Mouse (Mus musculus) lung, embryonic 14.5 days (tissue): ENCODE measurements around the gene Olfr541. TPM values are rescaled to one million over a fixed set of nuclear protein-coding genes. Genes with fewer than 3 reads are reported as not detected.
"Not testable (repeated sequence)": the region's sequence is repeated elsewhere in the genome, so short reads cannot be mapped to it uniquely, and the experiment has no call there.

Experiments used
- ATAC-seq: fragments of 200-750 bp; cut with Nextera tagmentation; 2 replicates; pipeline ENCODE4 v1.8.0; 2017; ENCODE audit warnings: mild to moderate bottlenecking, moderate TSS enrichment, moderate library complexity; ENCODE audit not compliant: insufficient read depth
- DNase-seq: peaks from one replicate; pipeline ENCODE4 v3.0.0-alpha.2; 2015
- H3K27ac ChIP-seq: fragments of 300-500 bp; sonication (generic); 2 replicates; pipeline ENCODE4 v1.5.1; 2014; ENCODE audit warnings: low read depth, mild to moderate bottlenecking, moderate library complexity
- H3K27me3 ChIP-seq: fragments of 300-500 bp; sonication (generic); 2 replicates; pipeline ENCODE4 v1.6.1; 2014; ENCODE audit warnings: low read length, control low read depth; ENCODE audit not compliant: insufficient read depth
- H3K36me3 ChIP-seq: fragments of 300-500 bp; sonication (generic); 2 replicates; pipeline ENCODE4 v1.6.1; 2014; ENCODE audit warnings: control low read depth; ENCODE audit not compliant: insufficient read depth
- H3K4me1 ChIP-seq: fragments of 300-500 bp; sonication (generic); 2 replicates; pipeline ENCODE4 v1.6.1; 2014; ENCODE audit warnings: antibody characterized with exemption, control low read depth; ENCODE audit not compliant: insufficient read depth
- H3K4me2 ChIP-seq: fragments of 300-500 bp; sonication (generic); 2 replicates; pipeline ENCODE4 v1.6.1; 2014; ENCODE audit warnings: mild to moderate bottlenecking
- H3K4me3 ChIP-seq: fragments of 300-500 bp; sonication (generic); 2 replicates; pipeline ENCODE4 v1.5.1; 2014; ENCODE audit warnings: low read depth, low read length
- H3K9ac ChIP-seq: fragments of 300-500 bp; sonication (generic); 2 replicates; pipeline ENCODE4 v1.6.1; 2014
- H3K9me3 ChIP-seq: fragments of 300-500 bp; sonication (generic); 2 replicates; pipeline ENCODE4 v1.6.1; 2016; ENCODE audit warnings: low read depth, low read length, control low read depth
- CTCF ChIP-seq: IDR thresholded peaks from 2 replicates; pipeline ENCODE4 v1.5.1; 2016; ENCODE audit warnings: antibody characterized with exemption, low read depth
- WGBS: fragments of 180-500 bp; shearing (Covaris S2); extraction: QIAGEN DNeasy Blood & Tissue Kit; methylation state at CpG from one replicate; pipeline ENCODE4 v1.1.7; 2014; 5-methylcytosine and 5-hydroxymethylcytosine counted together
- polyA plus RNA-seq: library from polyadenylated mRNA; unstranded; fragments of >200 nt; fragmentation: Nextera tagmentation; extraction: Ambion mirVana; gene quantifications from 2 replicates; pipeline ENCODE4 v1.2.1, GENCODE M21; 2014

Gene Olfr541
- polyA plus RNA-seq, result not detected in 2 replicates

- Histone ChIP-seq H3K9me3 (no peaks in the 10 kb centered on the region), H3K36me3 (no peaks in the 10 kb centered on the region), H3K9ac (no peak within 1 kb of the TSS), H3K27ac (no peak within 1 kb of the TSS), H3K4me2 (no peak within 1 kb of the TSS), H3K4me3 (no peak within 1 kb of the TSS), H3K27me3 (no peaks in the 10 kb centered on the region), H3K4me1 (no peaks in the 10 kb centered on the region)
- ATAC-seq (no peak), DNase-seq (no peak)
- TF ChIP-seq CTCF, result no peak
Observed at GRCm38 (mm10) chr7:140696967-140697366, at the start of gene Olfr541. Olfr541 (plus strand) TSS chr7:140697267.

DNA sequence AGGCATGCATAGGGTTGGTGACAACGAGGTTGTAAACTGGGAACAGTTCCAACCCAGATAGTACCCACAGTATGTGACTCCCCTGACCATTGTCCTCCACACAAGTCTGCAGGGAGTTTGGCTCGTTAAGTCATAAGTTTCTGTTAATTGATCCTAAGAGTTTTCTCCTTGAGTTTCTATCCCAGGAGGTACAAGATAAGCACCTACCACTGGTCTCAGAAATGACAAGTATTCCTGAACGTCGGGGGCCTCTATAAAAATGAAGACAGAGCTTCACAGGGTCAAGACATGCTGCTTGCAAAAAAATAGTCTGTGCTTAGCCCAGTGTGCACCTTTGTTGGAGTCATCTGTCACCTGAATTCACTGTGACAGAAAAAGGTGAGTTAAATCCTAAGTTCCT, 37.4 kb upstream of the Olfr541 start, which contains the start of gene Olfr539:
Gene Olfr539 (plus strand): TSS at position 301 of the 400 bp plus-strand sequence.
- no peak within 1 kb of the TSS for H3K4me2 ChIP-seq
- no peaks in the 10 kb centered on the region for H3K4me1 ChIP-seq
- H3K9me3 ChIP-seq, result no peaks in the 10 kb centered on the region
- no peak for ATAC-seq
- 69% methylated on average over 4 of the region's 4 CpGs for WGBS
- H3K27me3 ChIP-seq, result no peaks in the 10 kb centered on the region
- no peak within 1 kb of the TSS for H3K4me3 ChIP-seq
- TF ChIP-seq CTCF, result no peak
- no peaks in the 10 kb centered on the region for H3K36me3 ChIP-seq
- H3K9ac ChIP-seq, result no peak within 1 kb of the TSS
- no peak within 1 kb of the TSS for H3K27ac ChIP-seq
- DNase-seq, result no peak

DNA sequence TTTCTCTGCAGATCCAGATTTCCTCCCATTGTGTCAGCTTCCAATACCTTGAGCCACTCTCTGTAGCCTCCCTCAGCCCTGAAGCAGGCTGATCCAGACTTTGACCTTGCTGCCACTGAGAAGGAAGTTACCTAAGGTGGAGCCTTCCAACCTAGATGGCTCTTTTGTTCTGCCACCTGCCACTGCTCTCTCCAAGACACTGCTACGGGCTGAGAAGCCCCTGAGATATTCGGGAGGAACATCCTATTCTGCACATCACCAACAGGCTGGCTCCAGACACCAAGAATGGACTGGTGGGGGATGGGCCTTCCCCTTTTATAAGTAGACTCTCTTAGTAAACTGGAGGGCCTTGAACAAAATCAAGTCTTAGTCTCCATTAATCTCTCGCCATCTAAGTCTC, 26.4 kb upstream of the Olfr541 start:
- H3K9me3 ChIP-seq, H3K27ac ChIP-seq, DNase-seq, H3K4me1 ChIP-seq, H3K27me3 ChIP-seq, H3K9ac ChIP-seq, H3K4me2 ChIP-seq, ATAC-seq, H3K36me3 ChIP-seq, H3K4me3 ChIP-seq: not testable (repeated sequence)
- WGBS, result 74% methylated on average over 3 of the region's 3 CpGs

GRCm38 (mm10) chr7:140675863-140676262, 21.2 kb upstream of the Olfr541 start:
- DNase-seq (peak; percentile 9), ATAC-seq (no peak)
- Histone ChIP-seq H3K9me3 (no peaks in the 10 kb centered on the region; the same call in 1 of the 2 replicates), H3K4me3 (no peak overlapping the region), H3K27me3 (no peaks in the 10 kb centered on the region), H3K27ac (no peak overlapping the region), H3K9ac (no peak overlapping the region), H3K36me3 (no peaks in the 10 kb centered on the region), H3K4me1 (no peaks in the 10 kb centered on the region), H3K4me2 (no peak overlapping the region)
- WGBS, result 0% methylated on average over 4 of the region's 6 CpGs
- no peak for TF ChIP-seq CTCF

- H3K27ac ChIP-seq, H3K9me3 ChIP-seq, ATAC-seq, DNase-seq, H3K9ac ChIP-seq, H3K36me3 ChIP-seq, H3K4me3 ChIP-seq, H3K4me1 ChIP-seq, H3K27me3 ChIP-seq, H3K4me2 ChIP-seq: not testable (repeated sequence)
- WGBS, result 69% methylated on average over 4 of the region's 4 CpGs
Observed at GRCm38 (mm10) chr7:140679591-140679990, 17.5 kb upstream of the Olfr541 start.

GRCm38 (mm10) chr7:140681651-140682050, 15.4 kb upstream of the Olfr541 start, which contains the start of gene Olfr45:
Olfr45 (plus strand) TSS chr7:140681951.
- no peak for DNase-seq
- Histone ChIP-seq H3K27ac (no peak within 1 kb of the TSS), H3K36me3 (no peaks in the 10 kb centered on the region), H3K4me2 (no peak within 1 kb of the TSS), H3K9ac (no peak within 1 kb of the TSS), H3K4me1 (no peaks in the 10 kb centered on the region), H3K9me3 (no peaks in the 10 kb centered on the region; the same call in 1 of the 2 replicates), H3K4me3 (no peak within 1 kb of the TSS), H3K27me3 (no peaks in the 10 kb centered on the region)
- no peak for ATAC-seq
- no peak for TF ChIP-seq CTCF
- 97% methylated on average over 1 of the region's 1 CpGs for WGBS

DNA sequence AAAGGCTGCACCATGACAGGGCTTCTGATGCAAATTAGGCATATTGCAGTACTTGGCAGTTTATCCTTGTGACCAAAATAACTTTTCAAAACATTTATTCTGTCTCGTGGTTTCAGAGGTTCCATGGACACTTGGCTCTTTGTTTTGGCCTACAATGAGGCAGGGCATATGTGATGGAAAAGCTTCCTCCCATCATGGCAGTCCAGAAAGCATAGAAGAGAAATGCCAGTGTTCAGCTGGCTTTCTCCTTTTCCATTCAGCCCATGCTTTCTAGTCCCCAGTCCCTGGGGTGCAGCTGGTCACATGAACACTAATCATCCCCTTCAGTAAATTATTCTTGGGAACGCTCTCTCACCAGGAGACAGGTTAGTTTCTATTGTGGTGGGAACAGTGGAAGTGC, 9.3 kb downstream of the Olfr541 start:
- DNase-seq (peak; percentile 1), ATAC-seq (no peak)
- TF ChIP-seq CTCF, result no peak
- H3K27ac ChIP-seq, result no peak overlapping the region
- no peak overlapping the region for H3K4me2 ChIP-seq
- H3K4me1 ChIP-seq, result no peaks in the 10 kb centered on the region
- H3K4me3 ChIP-seq, result no peak overlapping the region
- H3K9ac ChIP-seq, result no peak overlapping the region
- no peaks in the 10 kb centered on the region for H3K36me3 ChIP-seq
- no peaks in the 10 kb centered on the region for H3K27me3 ChIP-seq
- no peaks in the 10 kb centered on the region for H3K9me3 ChIP-seq
- WGBS, result 65% methylated on average over 2 of the region's 2 CpGs
